Mouse (Mus musculus) kidney, adult 8-10 months (tissue): Measurements from ENCODE around the gene Cbr3.
"Not testable (repeated sequence)": the region's sequence is repeated elsewhere in the genome, so short reads cannot be mapped to it uniquely, and the experiment has no call there.

ENCODE experiments used
- DNase-seq, 2 experiments: peaks; one replicate each; pipeline ENCODE4 v3.0.0; 2022

Gene Cbr3

DNA sequence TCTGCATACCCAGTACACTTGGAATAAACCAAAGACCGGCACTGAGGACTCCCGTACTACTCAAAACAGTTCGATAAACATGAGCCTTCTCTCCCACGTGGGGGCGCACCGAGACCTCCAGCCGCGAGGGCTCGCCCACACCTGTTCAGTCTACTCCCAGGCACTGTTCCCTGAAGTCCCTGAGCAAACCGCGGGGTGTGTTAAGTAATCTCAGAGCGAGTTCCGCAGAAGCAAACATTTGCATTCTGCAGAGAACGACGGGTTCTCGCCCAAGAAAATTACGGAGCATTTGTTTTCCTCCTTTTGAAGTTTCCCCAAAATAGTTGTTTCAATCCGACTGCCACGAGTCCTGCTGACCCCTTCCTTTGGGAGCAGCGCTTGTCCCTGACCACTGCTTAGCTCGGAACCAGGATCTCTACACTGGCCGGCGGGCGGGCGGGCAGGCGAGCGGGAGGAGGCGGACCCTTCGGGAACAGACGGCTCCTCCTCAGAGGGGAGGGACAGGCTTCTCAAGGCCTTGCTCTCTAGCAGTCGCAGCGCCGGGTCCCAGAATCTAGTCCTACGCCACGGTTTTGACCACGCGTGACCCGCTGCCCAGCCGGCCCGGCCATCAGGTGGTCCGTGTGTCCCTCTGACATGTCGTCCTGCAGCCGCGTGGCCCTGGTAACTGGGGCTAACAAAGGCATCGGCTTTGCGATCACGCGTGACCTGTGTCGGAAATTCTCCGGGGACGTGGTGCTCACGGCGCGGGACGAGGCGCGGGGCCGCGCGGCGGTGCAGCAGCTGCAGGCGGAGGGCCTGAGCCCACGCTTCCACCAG lies at the start of gene Cbr3:
TSS of gene Cbr3 (plus strand) at position 527 of the 819 bp plus-strand sequence.
- peak; percentile 65 to 78 for DNase-seq

- no peak for DNase-seq
These were observed 39.0 kb upstream of the Cbr3 start for GRCm38 (mm10) chr16:93644006-93644405.

GRCm38 (mm10) chr16:93648441-93649183 lies 34.4 kb upstream of the Cbr3 start:
- DNase-seq: no peak

- no peak for DNase-seq
These were observed 15.0 kb upstream of the Cbr3 start for GRCm38 (mm10) chr16:93667976-93668375.

- no peak for DNase-seq
These were observed 13.5 kb upstream of the Cbr3 start for GRCm38 (mm10) chr16:93669521-93669920.

- not testable (repeated sequence) for DNase-seq
These were observed 12.5 kb upstream of the Cbr3 start for GRCm38 (mm10) chr16:93670466-93670865.

GRCm38 (mm10) chr16:93671064-93671463 lies 12.0 kb upstream of the Cbr3 start:
- DNase-seq: no peak

- no peak for DNase-seq
These were observed 6.6 kb upstream of the Cbr3 start for GRCm38 (mm10) chr16:93676376-93676775.

GRCm38 (mm10) chr16:93678206-93678605 lies 4.8 kb upstream of the Cbr3 start:
- no peak for DNase-seq

DNA sequence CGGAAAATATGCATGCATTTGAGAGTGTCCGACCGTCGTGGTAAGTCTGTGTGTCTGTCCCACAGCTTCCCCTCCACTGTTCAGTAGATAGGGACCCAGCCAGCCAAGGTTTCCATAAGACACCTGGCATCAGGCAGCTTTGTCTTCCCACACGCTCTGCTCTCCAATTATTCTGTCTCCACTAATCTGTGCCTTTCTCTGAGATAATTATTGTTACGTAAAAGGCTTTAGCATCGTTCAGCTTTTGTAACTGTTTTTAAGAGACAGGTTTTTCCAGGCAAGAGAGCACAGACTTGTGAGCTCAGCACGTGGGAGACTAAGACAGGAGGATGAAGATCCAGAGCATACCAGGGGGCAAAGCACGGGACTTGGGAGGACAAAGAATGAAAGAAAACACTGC lies 3.9 kb upstream of the Cbr3 start:
- no peak for DNase-seq

GRCm38 (mm10) chr16:93682156-93682688 lies 793 bp upstream of the Cbr3 start:
- DNase-seq: no peak

DNA sequence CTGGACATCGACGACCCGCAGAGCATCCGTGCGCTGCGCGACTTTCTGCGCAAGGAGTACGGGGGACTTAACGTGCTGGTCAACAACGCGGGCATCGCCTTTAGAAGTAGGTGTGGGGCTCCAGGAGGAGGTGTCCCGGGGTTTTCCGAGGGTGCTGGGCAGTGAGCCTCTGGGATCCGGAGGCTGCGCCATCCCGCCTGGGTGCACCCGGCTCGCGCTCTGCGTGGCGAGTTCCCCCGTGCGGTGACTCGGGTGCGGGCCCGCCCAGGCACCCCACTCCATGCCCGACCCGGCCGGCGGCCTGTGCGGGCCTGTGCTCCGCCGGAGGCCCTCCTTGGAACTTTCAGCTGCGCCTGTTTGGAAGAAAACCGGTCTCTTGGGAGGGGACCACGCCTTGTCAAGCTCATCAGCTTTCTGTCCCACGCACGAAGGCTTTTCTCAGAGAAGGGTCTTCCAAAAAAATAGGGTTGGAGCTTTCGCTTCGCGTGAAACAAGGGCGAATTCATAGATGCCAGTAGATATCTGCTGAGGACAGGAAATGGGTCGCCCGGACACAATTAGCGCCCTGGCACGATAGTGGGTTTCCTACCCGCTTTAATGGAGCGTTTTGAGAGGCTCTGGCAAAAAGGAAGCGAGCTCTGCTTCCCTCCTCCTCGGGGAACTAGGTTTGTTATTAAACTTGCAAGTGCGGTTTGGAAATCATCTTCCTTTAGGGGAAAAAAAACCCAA lies 657 bp downstream of the Cbr3 start:
- DNase-seq: no peak

DNA sequence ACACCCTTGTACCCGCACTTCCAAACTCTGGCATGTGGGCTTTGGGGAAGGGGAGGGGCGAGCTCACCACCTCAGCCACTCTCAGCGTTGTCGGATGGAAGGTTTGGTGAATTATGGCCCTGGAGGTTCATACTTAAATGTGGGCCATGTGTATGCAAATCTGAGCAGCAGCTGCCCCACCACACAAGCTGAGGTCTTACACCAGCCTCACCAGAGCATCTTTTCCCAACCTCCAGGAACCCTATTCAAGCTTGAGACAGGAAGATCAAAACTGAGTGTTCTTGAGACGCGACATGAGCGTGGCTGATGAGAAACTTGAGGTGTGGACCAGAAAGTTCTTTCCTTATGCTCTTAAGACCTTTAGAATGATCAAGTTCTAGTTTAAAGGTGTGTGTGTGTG lies 1.4 kb downstream of the Cbr3 start:
- DNase-seq: no peak

DNA sequence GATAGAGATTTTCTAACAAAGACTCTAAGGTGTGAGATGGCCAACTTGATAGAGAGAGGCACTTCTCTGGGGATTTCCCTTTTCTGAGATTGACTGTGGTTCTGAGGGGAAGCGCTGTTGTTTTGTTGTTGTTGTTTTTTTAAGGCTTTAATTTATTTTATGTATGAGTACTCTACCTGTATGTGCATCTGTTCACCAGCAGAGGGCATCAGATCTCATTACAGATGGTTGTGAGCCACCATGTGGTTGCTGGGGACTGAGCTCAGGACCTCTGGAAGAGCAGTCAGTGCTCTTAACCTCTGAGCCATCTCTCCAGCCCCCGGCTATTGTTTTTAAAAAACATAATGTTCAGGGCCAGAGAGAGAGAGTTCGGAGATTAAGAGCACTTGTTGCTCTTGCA lies 2.8 kb downstream of the Cbr3 start:
- DNase-seq: not testable (repeated sequence)

DNA sequence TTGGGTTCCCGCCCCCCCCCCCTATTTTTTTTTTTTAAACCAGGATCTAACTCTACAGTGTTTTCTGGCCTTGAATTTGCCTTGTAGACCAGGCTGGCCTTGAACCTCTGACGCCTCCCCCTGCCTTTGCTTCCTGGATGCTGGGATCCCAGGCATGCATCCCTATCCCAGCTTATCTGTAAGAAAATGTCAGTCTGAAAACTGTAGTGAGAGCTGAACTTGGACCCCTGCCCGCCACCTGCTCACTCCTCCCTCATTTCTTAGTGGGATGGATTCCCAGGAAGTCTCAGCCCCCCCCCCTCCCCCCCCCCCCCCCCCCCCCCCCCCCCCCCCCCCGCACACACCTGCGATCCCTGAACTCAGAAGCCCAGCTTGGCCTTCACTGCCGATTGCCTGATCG lies 3.4 kb downstream of the Cbr3 start:
- no peak for DNase-seq

- DNase-seq: peak in 1 of 2 experiments; percentile 30
These were observed 3.9 kb downstream of the Cbr3 start for GRCm38 (mm10) chr16:93686945-93687344.

DNA sequence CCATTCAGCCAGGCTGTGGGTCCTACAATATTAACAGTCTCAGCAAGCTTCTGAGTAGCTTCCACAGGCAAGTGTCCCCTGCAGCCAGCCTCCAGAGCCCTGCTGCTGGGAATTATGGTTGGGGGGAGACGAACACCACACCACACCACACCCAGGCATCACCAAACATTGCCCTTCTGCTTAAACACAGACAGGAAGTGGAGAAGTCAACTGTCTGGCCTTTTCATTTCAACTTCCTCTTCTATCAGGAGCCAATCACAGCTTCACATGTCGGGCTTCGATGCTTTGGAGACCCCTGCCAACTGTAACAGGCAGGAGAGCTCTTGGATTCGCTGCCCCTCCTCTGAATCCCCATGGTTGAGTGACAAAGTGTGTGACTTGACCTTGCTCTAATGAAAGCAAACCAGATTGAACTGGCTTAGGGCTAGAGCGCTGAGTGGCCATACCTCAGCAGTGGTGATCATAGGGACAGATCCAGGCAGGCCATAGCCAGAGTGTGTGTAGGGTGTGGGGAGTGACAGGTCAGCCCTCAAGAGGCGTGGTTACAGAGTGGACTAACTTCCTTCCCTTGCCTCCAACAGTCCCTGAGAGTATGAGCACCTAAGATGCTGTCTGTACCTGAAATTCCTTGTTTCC lies 8.3 kb downstream of the Cbr3 start:
- no peak for DNase-seq

- no peak for DNase-seq
These were observed 9.7 kb downstream of the Cbr3 start for GRCm38 (mm10) chr16:93692744-93693143.

DNA sequence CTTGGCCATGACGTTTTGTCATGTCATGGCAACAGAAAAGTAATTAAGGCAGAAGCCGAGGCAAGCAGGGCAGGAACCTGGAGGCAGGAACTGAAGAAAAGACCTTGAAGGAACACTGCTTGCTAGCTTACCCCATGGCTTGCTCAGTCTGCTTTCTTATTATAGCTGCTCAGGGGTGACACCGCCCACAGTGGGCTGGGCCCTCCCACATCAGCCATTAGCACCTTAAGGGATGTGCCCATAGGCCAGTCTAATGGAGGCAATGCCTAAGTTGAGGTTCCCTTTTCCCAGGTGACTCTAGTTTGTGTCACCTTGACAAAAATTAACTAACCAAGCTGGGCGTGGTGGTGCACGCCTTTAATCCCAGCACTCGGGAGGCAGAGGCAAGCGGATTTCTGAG lies 24.1 kb downstream of the Cbr3 start:
- DNase-seq: no peak

- DNase-seq: no peak
These were observed 26.2 kb downstream of the Cbr3 start for GRCm38 (mm10) chr16:93709217-93709616.

DNA sequence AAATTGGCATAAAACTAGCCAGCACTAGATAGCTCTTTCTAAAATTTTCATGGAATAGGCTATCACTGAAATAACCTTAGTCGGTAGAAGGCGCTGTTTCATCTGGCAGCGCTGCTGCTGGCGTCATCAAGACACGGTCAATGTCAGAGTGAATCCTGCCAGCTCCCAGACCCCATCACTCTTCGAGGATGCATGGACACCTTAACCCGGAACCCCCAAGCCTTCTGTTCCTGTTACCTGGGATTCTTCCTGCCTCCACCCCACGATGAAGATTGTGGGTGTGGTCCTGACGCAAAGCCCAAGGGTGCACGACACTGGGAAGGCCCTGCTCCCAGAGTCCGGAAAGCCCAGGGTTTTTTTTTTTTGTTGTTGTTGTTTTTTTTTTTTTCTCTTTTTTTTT lies 27.9 kb downstream of the Cbr3 start:
- DNase-seq: peak; percentile 70

DNA sequence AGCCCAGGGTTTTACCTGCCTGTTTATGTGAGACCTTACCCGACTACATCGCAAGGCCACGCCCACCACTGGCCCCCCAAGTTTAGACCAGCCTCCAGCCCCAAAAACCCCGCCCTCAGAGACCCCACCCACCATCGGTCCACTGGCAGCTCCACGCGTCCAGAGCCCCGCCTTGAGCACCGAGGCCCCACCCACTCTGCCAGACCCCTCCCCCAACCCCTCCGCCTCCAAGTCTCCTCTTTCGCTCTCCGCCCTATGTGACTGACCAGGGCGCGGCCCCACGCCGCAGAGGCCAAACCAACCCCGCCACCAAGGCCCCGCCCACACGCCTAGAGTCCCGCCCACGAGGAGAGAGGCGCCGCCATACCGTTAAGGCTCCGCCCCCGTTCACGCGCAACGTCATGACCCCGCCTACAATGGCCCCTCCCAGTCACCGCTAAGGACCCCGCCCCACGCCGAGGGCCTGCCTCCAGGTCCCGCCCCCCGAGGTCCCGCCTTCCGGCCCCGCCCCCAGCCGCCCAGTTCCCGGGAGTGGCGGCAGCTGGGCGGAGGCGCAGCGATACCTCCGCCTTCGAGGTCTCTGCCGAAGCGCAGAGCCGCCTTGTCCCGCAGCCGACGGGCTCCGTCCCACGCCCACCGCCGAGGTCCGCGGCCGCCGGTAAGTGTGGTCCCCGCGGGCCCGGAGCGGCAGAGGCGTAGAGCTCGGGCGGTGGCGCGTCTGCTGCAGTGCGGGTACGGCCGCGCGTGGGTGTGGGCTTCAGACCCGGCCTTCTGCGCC lies 28.6 kb downstream of the Cbr3 start, which contains the start of gene Dop1b:
TSS of gene Dop1b (plus strand) at position 494 of the 778 bp plus-strand sequence.
- DNase-seq: peak; percentile 97 to 98
